8 mouse cellular contexts compared by ENCODE assay signal in genomic region chr6:72597083-72597874, GRCm38 (mm10). TPM values are rescaled to one million over a fixed set of nuclear protein-coding genes. Genes with fewer than 3 reads are reported as not detected.
DNase-seq lines count a peak whose midpoint lies in the region; ATAC-seq and TF ChIP-seq lines count a peak whose summit lies in the region.

No protein-coding gene starts in this region.

- peak overlapping the region; percentile 55 for H3K4me3 ChIP-seq in forebrain, postnatal 0 days (ENCODE audit: low read depth, low read length)
- peak overlapping the region; percentile 56 for H3K4me3 ChIP-seq in kidney, embryonic 16.5 days (ENCODE audit: low read length)

- peaks cover 6% of the 10 kb centered on the region for H3K4me1 ChIP-seq in forebrain, postnatal 0 days (ENCODE audit: insufficient read depth)
- peaks cover 20% of the 10 kb centered on the region for H3K4me1 ChIP-seq in kidney, embryonic 16.5 days (ENCODE audit: insufficient read depth, low read length)

- H3K9me3 ChIP-seq in forebrain, postnatal 0 days (ENCODE audit: low read length) = no peaks in the 10 kb centered on the region
- H3K9me3 ChIP-seq in kidney, embryonic 16.5 days (ENCODE audit: low read length) = no peaks in the 10 kb centered on the region

- peak; percentile 26; the same call in 1 of the 2 replicates for TF ChIP-seq CTCF in forebrain, postnatal 0 days (IDR thresholded peaks at IDR 0.05; ENCODE audit: low read depth)

- H3K4me2 ChIP-seq in forebrain, postnatal 0 days (ENCODE audit: low read depth) = peak overlapping the region; percentile 61
- H3K4me2 ChIP-seq in kidney, embryonic 16.5 days (replicated peaks; ENCODE audit: low read depth, low read length) = peak overlapping the region; percentile 87

- H3K36me3 ChIP-seq in forebrain, postnatal 0 days (ENCODE audit: insufficient read depth) = no peaks in the 10 kb centered on the region
- no peaks in the 10 kb centered on the region; the same call in 1 of the 2 replicates for H3K36me3 ChIP-seq in kidney, embryonic 16.5 days (ENCODE audit: insufficient read depth, low read length)

- no peaks in the 10 kb centered on the region for H3K27me3 ChIP-seq in forebrain, postnatal 0 days (ENCODE audit: insufficient read depth, low read length)
- H3K27me3 ChIP-seq in kidney, embryonic 16.5 days (ENCODE audit: insufficient read depth, low read length) = no peaks in the 10 kb centered on the region

- DNase-seq in left cerebral cortex, postnatal 4 days = peak; percentile 16
- DNase-seq in left cerebral cortex, adult 11 months (ENCODE audit: low spot score) = no peak
- DNase-seq in brain, adult 2 months (ENCODE audit: low read depth, low spot score) = peak; percentile 36
- peak; percentile 7 for DNase-seq in forebrain, postnatal 0 days
- DNase-seq in lung, postnatal 4 days = peak; percentile 59 to 80
- no peak for DNase-seq in urinary bladder, postnatal 4 days (ENCODE audit: low spot score in 2 of 2)
- no peak for DNase-seq in ovary, postnatal 36 days (ENCODE audit: low spot score)

- intact Hi-C loops in left cerebral cortex, postnatal 4 days (cut with DNase I) = no loop called here

- peak overlapping the region; percentile 56 for H3K9ac ChIP-seq in forebrain, postnatal 0 days
- H3K9ac ChIP-seq in kidney, embryonic 16.5 days (replicated peaks; ENCODE audit: low read length) = peak overlapping the region; percentile 70

- H3K27ac ChIP-seq in forebrain, postnatal 0 days (ENCODE audit: low read depth, low read length) = no peak overlapping the region
- H3K27ac ChIP-seq in kidney, embryonic 16.5 days (ENCODE audit: low read length) = no peak overlapping the region

- ATAC-seq in forebrain, postnatal 0 days = no peak
- no peak for ATAC-seq in kidney, embryonic 16.5 days (ENCODE audit: low FRiP score, low TSS enrichment)

- WGBS in forebrain, postnatal 0 days = 46% methylated on average over 13 of the region's 13 CpGs
- WGBS in kidney, embryonic 16.5 days = 30% methylated on average over 13 of the region's 13 CpGs

RNA-seq across cellular contexts. Expression of gene Elmod3, which starts 0.9 kb away (rescaled TPM):
- total RNA-seq in left cerebral cortex, postnatal 4 days (2021) = 10 to 100 TPM; 11.9 to 12.1 TPM
- 12.8 and 13.1 TPM in 2 replicates for total RNA-seq in forebrain, postnatal 0 days (2014; rRNA removed)
- polyA plus RNA-seq in forebrain, postnatal 0 days (2015; fragmentation: Nextera tagmentation; extraction: Ambion mirVana) = 16.5 and 18.3 TPM in 2 replicates
- polyA plus RNA-seq in kidney, embryonic 16.5 days (2015; fragmentation: Nextera tagmentation; extraction: Ambion mirVana) = 18.9 and 19.5 TPM in 2 replicates

RNA-seq across cellular contexts. Expression of gene Retsat, which starts 1.0 kb away (rescaled TPM):
- 10 to 100 TPM; 16.3 to 20.3 TPM for total RNA-seq in left cerebral cortex, postnatal 4 days (2021)
- 3.2 and 7.5 TPM in 2 replicates for total RNA-seq in forebrain, postnatal 0 days (2014; rRNA removed)
- polyA plus RNA-seq in forebrain, postnatal 0 days (2015; fragmentation: Nextera tagmentation; extraction: Ambion mirVana) = 6.2 and 7.2 TPM in 2 replicates
- 33.8 and 36.0 TPM in 2 replicates for polyA plus RNA-seq in kidney, embryonic 16.5 days (2015; fragmentation: Nextera tagmentation; extraction: Ambion mirVana)

RNA-seq across cellular contexts. Expression of gene Tgoln1, which starts 19.5 kb away (rescaled TPM):
- 10 to 100 TPM; 29.7 to 30.3 TPM for total RNA-seq in left cerebral cortex, postnatal 4 days (2021)
- total RNA-seq in forebrain, postnatal 0 days (2014; rRNA removed) = 24.3 and 30.9 TPM in 2 replicates
- 22.0 and 29.0 TPM in 2 replicates for polyA plus RNA-seq in forebrain, postnatal 0 days (2015; fragmentation: Nextera tagmentation; extraction: Ambion mirVana)
- polyA plus RNA-seq in kidney, embryonic 16.5 days (2015; fragmentation: Nextera tagmentation; extraction: Ambion mirVana) = 43.3 and 46.3 TPM in 2 replicates

RNA-seq across cellular contexts. Expression of gene Capg, which starts 53.1 kb away (rescaled TPM):
- 1 to 10 TPM; 2.1 to 3.4 TPM for total RNA-seq in left cerebral cortex, postnatal 4 days (2021)
- total RNA-seq in forebrain, postnatal 0 days (2014; rRNA removed) = 6.7 and 8.9 TPM in 2 replicates
- 7.1 and 7.6 TPM in 2 replicates for polyA plus RNA-seq in forebrain, postnatal 0 days (2015; fragmentation: Nextera tagmentation; extraction: Ambion mirVana)
- polyA plus RNA-seq in kidney, embryonic 16.5 days (2015; fragmentation: Nextera tagmentation; extraction: Ambion mirVana) = 83.1 and 94.3 TPM in 2 replicates

Comparison
In these comparisons a context has a peak if more than half of its experiments do, and no peak if none do; other contexts are left out.
1. DNase-seq: peak in left cerebral cortex, postnatal 4 days (single experiment), brain, adult 2 months (single experiment), forebrain, postnatal 0 days (single experiment) and lung, postnatal 4 days (2 of 2); none in left cerebral cortex, adult 11 months (single experiment), urinary bladder, postnatal 4 days (0 of 2) and ovary, postnatal 36 days (single experiment).